Mouse (Mus musculus) NIH3T3 (cell line): ENCODE measurements around the gene Prdm16.

Experiments used
- DNase-seq: peaks from one replicate; pipeline ENCODE4 v3.0.0-alpha.2; 2012; ENCODE audit warnings: low read depth

Gene Prdm16

GRCm38 (mm10) chr4:154478933-154479613 lies 157.6 kb downstream of the Prdm16 start:
- DNase-seq: no peak

- no peak for DNase-seq
Observed at GRCm38 (mm10) chr4:154473571-154474307, 162.9 kb downstream of the Prdm16 start.

GRCm38 (mm10) chr4:154472569-154472968 lies 164.1 kb downstream of the Prdm16 start:
- DNase-seq: no peak

GRCm38 (mm10) chr4:154471447-154472101 lies 165.1 kb downstream of the Prdm16 start:
- DNase-seq: no peak

- peak; percentile 71 for DNase-seq
Observed at GRCm38 (mm10) chr4:154466305-154466704, 170.4 kb downstream of the Prdm16 start.

GRCm38 (mm10) chr4:154465123-154465522 lies 171.6 kb downstream of the Prdm16 start:
- DNase-seq: no peak

- no peak for DNase-seq
Observed at GRCm38 (mm10) chr4:154460021-154460420, 176.7 kb downstream of the Prdm16 start.

GRCm38 (mm10) chr4:154457756-154458155 lies 178.9 kb downstream of the Prdm16 start:
- peak; percentile 14 for DNase-seq

GRCm38 (mm10) chr4:154456265-154456822 lies 180.3 kb downstream of the Prdm16 start:
- no peak for DNase-seq

- DNase-seq: no peak
Observed at GRCm38 (mm10) chr4:154450441-154450840, 186.2 kb downstream of the Prdm16 start.

- no peak for DNase-seq
Observed at GRCm38 (mm10) chr4:154450036-154450435, 186.6 kb downstream of the Prdm16 start.

- peak; percentile 70 for DNase-seq
Observed at GRCm38 (mm10) chr4:154449343-154449742, 187.3 kb downstream of the Prdm16 start.

- no peak for DNase-seq
Observed at GRCm38 (mm10) chr4:154445721-154446120, 191.0 kb downstream of the Prdm16 start.

- DNase-seq: no peak
Observed at GRCm38 (mm10) chr4:154442645-154443304, 193.9 kb downstream of the Prdm16 start.

- DNase-seq: no peak
Observed at GRCm38 (mm10) chr4:154439455-154440052, 197.1 kb downstream of the Prdm16 start.

- DNase-seq: no peak
Observed at GRCm38 (mm10) chr4:154438610-154439009, 198.1 kb downstream of the Prdm16 start.

- no peak for DNase-seq
Observed at GRCm38 (mm10) chr4:154429770-154430169, 206.9 kb downstream of the Prdm16 start.

GRCm38 (mm10) chr4:154426901-154427300 lies 209.8 kb downstream of the Prdm16 start:
- no peak for DNase-seq

GRCm38 (mm10) chr4:154425284-154425683 lies 211.4 kb downstream of the Prdm16 start:
- DNase-seq: peak; percentile 90

GRCm38 (mm10) chr4:154424681-154425080 lies 212.0 kb downstream of the Prdm16 start:
- DNase-seq: peak; percentile 86

- peak; percentile 7 for DNase-seq
Observed at GRCm38 (mm10) chr4:154422431-154422913, 214.2 kb downstream of the Prdm16 start.
